Mouse (Mus musculus) thymus, adult 2 months (tissue): Measurements from ENCODE around the gene Bag2.

Experiments
- CTCF ChIP-seq: fragments of 200-500 bp; IDR thresholded peaks from 2 replicates; pipeline ENCODE4 v1.5.1; 2012; ENCODE audit warnings: mild to moderate bottlenecking, control low read depth, low read length, moderate library complexity, borderline replicate concordance; ENCODE audit not compliant: control insufficient read depth, poor library complexity, insufficient read depth; ENCODE audit errors: extremely low read depth
- POLR2A ChIP-seq: fragments of 200-500 bp; IDR thresholded peaks from 2 replicates; pipeline ENCODE4 v1.6.1; 2012; ENCODE audit warnings: mild to moderate bottlenecking, low read length, control low read depth, moderate library complexity; ENCODE audit not compliant: control insufficient read depth, poor library complexity, insufficient read depth; ENCODE audit errors: extremely low read depth

GRCm38 (mm10) chr1:33756258-33757032 is 1.1 kb downstream of the Bag2 start:
- TF ChIP-seq CTCF (no peak), POLR2A (no peak)
